Mouse (Mus musculus) CH12.LX (cell line): Measurements from ENCODE around the gene Lrrc57.

Source experiments
- CTCF ChIP-seq, 2 experiments: IDR thresholded peaks in 1 of 2; conservative IDR thresholded peaks in 1 of 2; 2 replicates each; pipeline ENCODE4 v1.5.1; 2011 to 2012; ENCODE audit warnings: low read depth in 2 of 2, low read length in 2 of 2, improper control_type of control experiment in 1 of 2, inconsistent platforms in 1 of 2, mild to moderate bottlenecking in 1 of 2, moderate library complexity in 1 of 2
- E2F4 ChIP-seq: IDR thresholded peaks from 2 replicates; pipeline ENCODE4 v1.6.1; 2011; ENCODE audit warnings: low read depth, low read length, improper control_type of control experiment; ENCODE audit not compliant: insufficient replicate concordance
- EP300 ChIP-seq: IDR thresholded peaks from 2 replicates; pipeline ENCODE4 v1.6.1; 2011; ENCODE audit warnings: low read length, improper control_type of control experiment
- MAFK ChIP-seq: IDR thresholded peaks from 2 replicates; pipeline ENCODE4 v1.6.1; 2011; ENCODE audit warnings: low read length, improper control_type of control experiment; ENCODE audit not compliant: insufficient replicate concordance
- MEF2A ChIP-seq: IDR thresholded peaks from 2 replicates; pipeline ENCODE4 v1.6.1; 2014; ENCODE audit warnings: low read depth, mild to moderate bottlenecking, inconsistent platforms, low read length, improper control_type of control experiment, borderline replicate concordance
- MYC ChIP-seq: IDR thresholded peaks from 2 replicates; pipeline ENCODE4 v1.6.1; 2011; ENCODE audit warnings: low read depth, mild to moderate bottlenecking, improper control_type of control experiment, low read length
- NELFE ChIP-seq: IDR thresholded peaks from 2 replicates; pipeline ENCODE4 v1.6.1; 2011; ENCODE audit warnings: low read depth, low read length, improper control_type of control experiment
- POLR2AphosphoS2 ChIP-seq: IDR thresholded peaks from 2 replicates; pipeline ENCODE4 v1.6.1; 2011; ENCODE audit warnings: low read depth, low read length, improper control_type of control experiment

DNA sequence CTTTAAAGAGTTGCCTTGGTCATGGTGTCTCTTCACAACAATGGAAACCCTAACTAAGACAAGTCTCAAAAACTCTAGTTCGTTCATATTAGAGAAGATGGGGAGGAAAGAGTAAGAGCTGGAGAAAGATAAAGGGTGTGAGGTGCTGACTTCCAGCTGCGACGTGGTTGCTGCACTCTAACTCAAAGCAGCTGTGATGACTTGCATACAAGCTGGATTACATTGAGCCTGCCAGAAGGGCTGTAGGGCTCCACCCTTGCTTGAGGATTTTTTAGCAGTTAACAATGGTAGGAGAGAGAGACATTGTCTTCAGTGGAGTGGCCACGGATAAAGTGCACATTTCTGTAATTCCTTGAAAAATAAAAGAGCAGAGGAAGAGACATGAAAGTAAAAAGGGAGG is 37.5 kb upstream of the Lrrc57 start:
- no peak for TF ChIP-seq POLR2AphosphoS2
- no peak for TF ChIP-seq CTCF (conservative IDR thresholded peaks at IDR 0.05 in 1 of 2, IDR thresholded peaks at IDR 0.05 in 1 of 2; ENCODE audit: low read depth in 2 of 2, low read length in 2 of 2)
- no peak for TF ChIP-seq EP300
- TF ChIP-seq MAFK, result no peak
- no peak for TF ChIP-seq MEF2A
- TF ChIP-seq E2F4, result no peak
- TF ChIP-seq MYC, result no peak
- TF ChIP-seq NELFE, result no peak
